Mouse (Mus musculus) forebrain, embryonic 16.5 days (tissue): ENCODE measurements around the gene Taf3. TPM values are rescaled to one million over a fixed set of nuclear protein-coding genes. Genes with fewer than 3 reads are reported as not detected.

ENCODE experiments used
- ATAC-seq: fragments of 200-750 bp; cut with Nextera tagmentation; 2 replicates; pipeline ENCODE4 v1.8.0; 2017; ENCODE audit warnings: mild to moderate bottlenecking, moderate library complexity
- H3K27ac ChIP-seq: fragments of 300-500 bp; sonication (generic); 2 replicates; pipeline ENCODE4 v1.5.1; 2014; ENCODE audit warnings: low read length, control low read depth
- H3K27me3 ChIP-seq: fragments of 300-500 bp; sonication (generic); replicated peaks from 2 replicates; pipeline ENCODE4 v1.6.1; 2014; ENCODE audit warnings: low read length; ENCODE audit not compliant: control insufficient read depth, insufficient read depth
- H3K36me3 ChIP-seq: fragments of 300-500 bp; sonication (generic); 2 replicates; pipeline ENCODE4 v1.6.1; 2014; ENCODE audit not compliant: control insufficient read depth, insufficient read depth
- H3K4me1 ChIP-seq: fragments of 300-500 bp; sonication (generic); replicated peaks from 2 replicates; pipeline ENCODE4 v1.6.1; 2014; ENCODE audit warnings: low read length; ENCODE audit not compliant: control insufficient read depth, insufficient read depth
- H3K4me2 ChIP-seq: fragments of 300-500 bp; sonication (generic); 2 replicates; pipeline ENCODE4 v1.6.1; 2014; ENCODE audit warnings: mild to moderate bottlenecking, low read length, control low read depth
- H3K4me3 ChIP-seq: fragments of 300-500 bp; sonication (generic); replicated peaks from 2 replicates; pipeline ENCODE4 v1.5.1; 2014; ENCODE audit warnings: mild to moderate bottlenecking, low read length, control low read depth
- H3K9ac ChIP-seq: fragments of 300-500 bp; sonication (generic); replicated peaks from 2 replicates; pipeline ENCODE4 v1.6.1; 2014; ENCODE audit warnings: low read depth, low read length, control low read depth
- H3K9me3 ChIP-seq: fragments of 300-500 bp; sonication (generic); 2 replicates; pipeline ENCODE4 v1.6.1; 2016; ENCODE audit warnings: low read length; ENCODE audit not compliant: control insufficient read depth
- WGBS: fragments of 180-500 bp; shearing (Covaris S2); extraction: QIAGEN DNeasy Blood & Tissue Kit; methylation state at CpG from one replicate; pipeline ENCODE4 v1.1.7; 2014; 5-methylcytosine and 5-hydroxymethylcytosine counted together
- polyA plus RNA-seq: library from polyadenylated mRNA; unstranded; fragments of >200 nt; fragmentation: Nextera tagmentation; extraction: Ambion mirVana; gene quantifications from 2 replicates; pipeline ENCODE4 v1.2.1, GENCODE M21; 2015

Gene Taf3
- polyA plus RNA-seq, 1 experiment from 2014 or later, result 14.3 TPM

DNA sequence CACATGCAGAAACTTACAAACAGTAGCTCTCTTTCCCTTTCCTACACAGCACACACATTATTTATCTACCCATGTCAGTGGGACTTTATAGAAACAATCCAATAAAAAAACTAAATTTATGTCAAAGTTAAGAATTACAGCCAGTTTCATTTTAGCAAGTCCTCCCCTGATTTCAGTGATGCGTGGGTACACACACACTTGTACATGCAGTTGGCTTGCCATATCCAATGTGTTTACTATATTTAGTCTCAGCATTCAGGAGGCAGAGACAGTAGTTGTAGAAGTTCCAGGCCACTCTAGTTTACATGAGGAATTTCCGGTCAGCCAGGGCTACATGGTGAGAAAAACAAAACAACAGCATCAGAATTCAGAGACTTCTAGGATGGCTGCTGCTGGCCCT, 46.8 kb downstream of the Taf3 start:
- H3K9me3 ChIP-seq, result no peaks in the 10 kb centered on the region
- H3K4me2 ChIP-seq, result no peak overlapping the region
- no peak overlapping the region for H3K9ac ChIP-seq
- H3K4me1 ChIP-seq, result no peaks in the 10 kb centered on the region
- WGBS, result 83% methylated on average over 2 of the region's 2 CpGs
- no peaks in the 10 kb centered on the region for H3K36me3 ChIP-seq
- H3K27ac ChIP-seq, result no peak overlapping the region
- no peaks in the 10 kb centered on the region for H3K27me3 ChIP-seq
- no peak for ATAC-seq
- no peak overlapping the region for H3K4me3 ChIP-seq

DNA sequence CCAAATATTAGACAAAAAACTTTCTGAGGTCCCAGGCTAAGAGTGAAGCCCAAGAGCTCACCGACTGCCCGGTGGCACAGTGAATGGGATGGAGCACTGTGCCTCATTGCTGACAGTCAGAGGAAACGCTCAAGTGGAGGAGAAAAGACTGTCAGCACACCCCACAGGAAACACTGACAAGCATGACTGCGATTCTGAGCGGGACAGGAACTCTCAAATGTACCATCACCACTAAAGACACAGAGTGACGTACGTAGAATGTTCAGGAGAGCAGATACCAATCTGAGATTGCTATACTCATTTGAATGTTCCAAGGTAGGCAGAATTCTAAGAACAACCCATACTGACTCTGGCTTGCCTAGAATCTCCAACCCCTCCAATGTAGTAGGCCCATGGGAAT, 50.9 kb downstream of the Taf3 start:
- Histone ChIP-seq H3K9ac (no peak overlapping the region), H3K4me3 (no peak overlapping the region), H3K4me2 (no peak overlapping the region), H3K4me1 (no peaks in the 10 kb centered on the region), H3K27ac (no peak overlapping the region), H3K36me3 (no peaks in the 10 kb centered on the region), H3K9me3 (no peaks in the 10 kb centered on the region), H3K27me3 (no peaks in the 10 kb centered on the region)
- WGBS, result 95% methylated on average over 7 of the region's 7 CpGs
- no peak for ATAC-seq

DNA sequence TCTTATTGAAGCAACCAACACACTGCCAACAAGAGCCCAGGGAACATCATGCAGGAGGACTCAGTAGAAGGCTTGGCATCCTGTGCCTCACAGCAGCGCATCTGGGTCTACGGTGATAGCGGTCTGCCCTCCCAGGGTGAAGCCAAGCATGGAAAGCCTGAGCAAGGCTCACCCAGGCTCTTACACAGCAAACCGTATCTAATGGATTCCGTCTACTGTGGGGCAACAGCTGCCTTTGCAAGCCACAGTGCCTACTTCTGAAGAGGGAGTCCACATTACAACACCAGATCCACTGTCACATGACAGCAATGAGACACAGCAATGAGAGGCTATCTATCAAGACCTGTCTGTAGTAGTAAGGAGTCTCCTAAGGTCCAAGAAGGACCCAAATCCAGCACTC, 52.3 kb downstream of the Taf3 start:
- Histone ChIP-seq H3K4me2 (no peak overlapping the region), H3K9me3 (no peaks in the 10 kb centered on the region), H3K9ac (no peak overlapping the region), H3K4me1 (no peaks in the 10 kb centered on the region), H3K4me3 (no peak overlapping the region), H3K27me3 (no peaks in the 10 kb centered on the region), H3K27ac (no peak overlapping the region), H3K36me3 (no peaks in the 10 kb centered on the region)
- no peak for ATAC-seq
- whole genome bisulfite sequencing, result 96% methylated on average over 5 of the region's 5 CpGs

DNA sequence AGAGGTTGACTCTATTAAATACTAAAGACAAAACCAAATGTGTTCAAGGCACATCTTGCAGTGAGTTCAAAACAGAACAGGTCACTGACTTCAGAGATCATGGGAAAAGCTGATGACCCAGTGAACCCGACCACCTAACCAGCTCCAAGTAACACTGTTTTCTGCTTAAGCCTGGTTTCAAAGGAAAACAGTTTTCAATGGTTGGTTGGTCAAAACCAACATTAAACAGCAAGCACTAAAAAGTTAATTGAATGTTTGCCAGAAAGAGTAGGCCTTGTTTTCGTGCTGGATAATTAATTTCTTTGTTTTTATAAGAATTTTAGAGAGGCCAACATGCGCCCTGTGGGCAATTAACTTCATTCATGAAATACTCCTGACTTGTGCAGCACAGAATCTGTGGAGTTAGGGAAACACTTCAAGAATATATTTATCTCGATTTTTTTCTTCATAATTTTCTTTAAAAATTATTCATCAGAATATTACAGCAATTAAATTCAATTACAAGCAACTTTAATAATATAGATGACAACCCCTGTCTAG, 57.6 kb downstream of the Taf3 start:
- WGBS, result 25% methylated on average over 4 of the region's 4 CpGs
- H3K4me3 ChIP-seq, result no peak overlapping the region
- H3K36me3 ChIP-seq, result no peaks in the 10 kb centered on the region
- no peak overlapping the region for H3K4me2 ChIP-seq
- ATAC-seq, result no peak
- H3K27ac ChIP-seq, result no peak overlapping the region
- no peak overlapping the region for H3K9ac ChIP-seq
- H3K9me3 ChIP-seq, result no peaks in the 10 kb centered on the region
- no peaks in the 10 kb centered on the region for H3K27me3 ChIP-seq
- no peaks in the 10 kb centered on the region for H3K4me1 ChIP-seq

DNA sequence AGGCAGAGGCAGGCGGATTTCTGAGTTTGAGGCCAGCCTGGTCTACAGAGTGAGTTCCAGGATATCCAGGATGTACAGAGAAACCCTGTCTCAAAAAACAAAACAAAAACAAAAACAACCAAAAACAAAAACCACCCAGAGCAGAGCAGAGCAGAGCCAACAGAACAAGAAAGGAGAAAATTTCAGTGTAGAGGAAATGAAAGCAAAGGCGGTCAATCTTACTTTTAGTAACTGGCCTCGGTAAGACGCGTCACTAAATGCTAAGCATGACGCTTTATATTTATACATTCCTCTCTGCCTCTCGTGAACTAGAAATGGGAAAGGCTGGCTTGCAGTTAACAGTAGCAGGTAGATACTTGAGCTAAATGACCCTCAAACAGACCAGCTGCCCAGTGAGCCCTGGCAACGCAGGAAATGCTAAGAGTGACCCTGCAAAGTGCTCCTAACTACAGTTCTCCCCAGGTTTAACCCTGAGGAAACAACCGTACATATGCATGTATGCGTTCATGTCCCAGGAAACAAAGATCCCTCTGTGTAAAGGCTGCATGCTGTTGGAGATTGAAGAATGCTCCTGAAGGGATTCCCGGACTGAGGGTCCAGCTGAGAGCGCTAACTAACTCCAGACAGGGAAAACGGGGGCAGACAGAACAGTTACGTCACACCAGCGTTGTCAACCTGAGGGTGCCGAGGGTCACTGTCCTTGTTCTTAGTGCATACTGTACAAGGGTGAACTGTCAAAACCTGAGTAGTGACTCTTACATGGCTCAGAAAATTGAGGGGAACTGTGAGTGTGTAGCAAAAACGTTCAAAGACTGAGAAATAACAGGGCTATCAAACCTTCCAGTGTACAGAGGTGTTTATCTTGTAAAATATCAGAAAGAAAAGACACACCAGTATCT, 58.5 kb downstream of the Taf3 start:
- no peak overlapping the region for H3K27ac ChIP-seq
- H3K9me3 ChIP-seq, result no peaks in the 10 kb centered on the region
- no peak for ATAC-seq
- no peaks in the 10 kb centered on the region for H3K4me1 ChIP-seq
- WGBS, result 73% methylated on average over 17 of the region's 17 CpGs
- no peak overlapping the region for H3K9ac ChIP-seq
- H3K27me3 ChIP-seq, result no peaks in the 10 kb centered on the region
- H3K36me3 ChIP-seq, result no peaks in the 10 kb centered on the region
- H3K4me3 ChIP-seq, result no peak overlapping the region
- no peak overlapping the region for H3K4me2 ChIP-seq

- Histone ChIP-seq H3K27ac (no peak overlapping the region), H3K27me3 (no peaks in the 10 kb centered on the region), H3K9ac (no peak overlapping the region), H3K4me2 (no peak overlapping the region), H3K36me3 (no peaks in the 10 kb centered on the region), H3K4me3 (no peak overlapping the region), H3K9me3 (no peaks in the 10 kb centered on the region), H3K4me1 (no peaks in the 10 kb centered on the region)
- 79% methylated on average over 4 of the region's 4 CpGs for WGBS
- no peak for ATAC-seq
Observed at GRCm38 (mm10) chr2:9988290-9988689, 60.1 kb downstream of the Taf3 start.

DNA sequence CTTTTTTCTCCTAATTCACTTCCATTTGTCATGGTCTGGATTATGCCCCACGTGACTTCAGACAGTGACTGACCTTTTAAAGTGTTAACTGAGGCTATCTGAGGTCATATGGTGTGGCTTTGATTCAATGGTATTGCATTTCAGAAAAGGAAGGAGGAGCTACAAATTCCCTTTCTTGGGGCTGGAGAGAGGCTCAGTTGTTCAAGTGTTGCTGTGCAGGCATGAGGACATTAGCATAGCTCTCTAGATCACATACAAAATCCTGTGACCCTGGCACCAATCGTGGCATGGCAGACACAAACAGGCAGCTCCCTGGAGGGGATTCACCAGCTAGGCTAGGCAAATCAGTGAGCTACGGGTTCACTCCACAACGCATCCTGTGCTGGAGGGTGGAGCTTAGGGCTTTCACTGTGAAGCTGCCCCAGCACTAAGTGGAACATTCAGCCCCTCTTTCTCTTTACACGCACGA, 62.4 kb downstream of the Taf3 start:
- WGBS, result 9% methylated on average over 6 of the region's 6 CpGs
- Histone ChIP-seq H3K36me3 (no peaks in the 10 kb centered on the region), H3K4me3 (no peak overlapping the region), H3K27me3 (no peaks in the 10 kb centered on the region), H3K9ac (no peak overlapping the region), H3K4me2 (no peak overlapping the region), H3K27ac (no peak overlapping the region), H3K9me3 (no peaks in the 10 kb centered on the region), H3K4me1 (no peaks in the 10 kb centered on the region)
- no peak for ATAC-seq

DNA sequence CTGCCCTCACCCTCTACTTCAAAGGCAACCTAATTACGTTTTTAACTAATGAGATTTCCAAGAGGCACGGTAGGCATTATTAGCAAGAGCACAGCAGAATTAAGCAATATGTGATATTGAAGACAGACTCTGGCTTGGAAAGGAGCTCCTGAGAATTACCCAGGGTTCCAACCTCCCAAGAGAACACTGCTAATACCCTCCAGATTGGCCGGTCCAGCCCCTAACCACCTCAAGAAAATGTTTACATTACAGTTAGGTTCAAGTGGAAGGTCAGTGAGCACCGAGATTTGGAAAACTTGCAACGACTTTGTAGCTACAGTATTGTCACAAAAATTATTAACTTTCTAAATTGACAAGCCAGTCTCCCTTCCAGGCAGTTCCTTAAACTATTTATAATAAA, 66.0 kb downstream of the Taf3 start:
- no peak overlapping the region for H3K4me3 ChIP-seq
- no peak for ATAC-seq
- no peaks in the 10 kb centered on the region for H3K36me3 ChIP-seq
- H3K27me3 ChIP-seq, result no peaks in the 10 kb centered on the region
- H3K9ac ChIP-seq, result no peak overlapping the region
- 26% methylated on average over 5 of the region's 5 CpGs for WGBS
- H3K9me3 ChIP-seq, result no peaks in the 10 kb centered on the region
- H3K4me1 ChIP-seq, result no peaks in the 10 kb centered on the region
- H3K4me2 ChIP-seq, result no peak overlapping the region
- H3K27ac ChIP-seq, result no peak overlapping the region

DNA sequence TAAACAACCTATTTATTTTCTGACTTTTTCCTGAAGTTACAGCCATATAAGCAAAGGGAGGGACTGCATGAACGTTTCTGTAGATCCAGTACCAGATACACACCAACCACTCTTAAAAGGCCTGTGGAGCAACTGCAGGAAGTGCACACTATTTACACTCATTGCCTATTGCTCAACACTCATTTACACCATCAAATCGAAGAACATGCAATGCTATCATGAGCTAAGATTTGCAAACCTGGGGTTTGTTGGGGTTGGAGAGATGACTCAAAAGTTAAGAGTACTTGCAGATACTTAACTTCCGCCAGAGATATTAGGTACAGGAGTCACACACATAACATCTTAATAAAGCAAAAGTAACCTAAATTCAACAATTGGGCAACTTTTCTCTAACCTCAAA, 76.5 kb downstream of the Taf3 start:
- Histone ChIP-seq H3K9ac (no peak overlapping the region), H3K4me2 (no peak overlapping the region), H3K36me3 (no peaks in the 10 kb centered on the region), H3K27me3 (no peaks in the 10 kb centered on the region), H3K27ac (no peak overlapping the region), H3K4me1 (no peaks in the 10 kb centered on the region), H3K9me3 (no peaks in the 10 kb centered on the region), H3K4me3 (no peak overlapping the region)
- no peak for ATAC-seq
- 85% methylated on average over 3 of the region's 3 CpGs for WGBS
